Mouse (Mus musculus) adipocyte (in vitro differentiated cells): ENCODE data around the gene Spty2d1.
"Not testable (repeated sequence)": the region's sequence is repeated elsewhere in the genome, so short reads cannot be mapped to it uniquely, and the experiment has no call there.

Source experiments
- DNase-seq: peaks from one replicate; pipeline ENCODE4 v3.0.0-alpha.2; 2016; ENCODE audit warnings: low spot score

The Spty2d1 gene

GRCm38 (mm10) chr7:47008168-47008993 is at the start of gene Spty2d1:
Gene Spty2d1, minus strand, starts transcription at chr7:47008411.
- peak; percentile 98 for DNase-seq

- no peak for DNase-seq
These were observed 48.1 kb upstream of the Spty2d1 start for GRCm38 (mm10) chr7:47056273-47056672.

- no peak for DNase-seq
These were observed 47.5 kb upstream of the Spty2d1 start for GRCm38 (mm10) chr7:47055744-47056143.

- peak; percentile 51 for DNase-seq
These were observed 46.5 kb upstream of the Spty2d1 start for GRCm38 (mm10) chr7:47054666-47055065.

GRCm38 (mm10) chr7:47053287-47053686 is 45.1 kb upstream of the Spty2d1 start:
- no peak for DNase-seq

GRCm38 (mm10) chr7:47052276-47052675 is 44.1 kb upstream of the Spty2d1 start:
- peak; percentile 48 for DNase-seq

GRCm38 (mm10) chr7:47051404-47052151 is 43.4 kb upstream of the Spty2d1 start:
- DNase-seq, result no peak

GRCm38 (mm10) chr7:47050766-47051165 is 42.6 kb upstream of the Spty2d1 start:
- DNase-seq, result no peak

GRCm38 (mm10) chr7:47050366-47050765 is 42.2 kb upstream of the Spty2d1 start, which contains the start of gene Tmem86a:
Gene Tmem86a, plus strand, starts transcription at chr7:47050601.
- peak; percentile 74 for DNase-seq

- peak; percentile 54 for DNase-seq
These were observed 34.7 kb upstream of the Spty2d1 start for GRCm38 (mm10) chr7:47042823-47043490.

- DNase-seq, result no peak
These were observed 33.9 kb upstream of the Spty2d1 start for GRCm38 (mm10) chr7:47042121-47042520.

GRCm38 (mm10) chr7:47041706-47042105 is 33.5 kb upstream of the Spty2d1 start:
- peak; percentile 57 for DNase-seq

- DNase-seq, result no peak
These were observed 27.2 kb upstream of the Spty2d1 start for GRCm38 (mm10) chr7:47035426-47035825.

- DNase-seq, result no peak
These were observed 26.7 kb upstream of the Spty2d1 start for GRCm38 (mm10) chr7:47034785-47035384.

- no peak for DNase-seq
These were observed 23.2 kb upstream of the Spty2d1 start for GRCm38 (mm10) chr7:47031371-47031770.

- peak; percentile 58 for DNase-seq
These were observed 22.4 kb upstream of the Spty2d1 start for GRCm38 (mm10) chr7:47030517-47031193.

- no peak for DNase-seq
These were observed 19.3 kb upstream of the Spty2d1 start for GRCm38 (mm10) chr7:47027520-47027919.

GRCm38 (mm10) chr7:47026899-47027298 is 18.7 kb upstream of the Spty2d1 start:
- not testable (repeated sequence) for DNase-seq

GRCm38 (mm10) chr7:47025429-47025828 is 17.2 kb upstream of the Spty2d1 start:
- no peak for DNase-seq

- no peak for DNase-seq
These were observed 16.2 kb upstream of the Spty2d1 start for GRCm38 (mm10) chr7:47024454-47024853.

GRCm38 (mm10) chr7:47023530-47023929 is 15.3 kb upstream of the Spty2d1 start:
- DNase-seq, result peak; percentile 82
